Mouse (Mus musculus) lung, postnatal 0 days (tissue): ENCODE data around the gene Gpr132. TPM values are rescaled to one million over a fixed set of nuclear protein-coding genes. Genes with fewer than 3 reads are reported as not detected.
A peak's percentile ranks its signal among the peaks of the same experiment; 100 is the strongest.

Experiments
- ATAC-seq: fragments of 200-750 bp; cut with Nextera tagmentation; 2 replicates; pipeline ENCODE4 v1.8.0; 2017; ENCODE audit warnings: moderate library complexity
- DNase-seq: peaks from one replicate; pipeline ENCODE4 v3.0.0-alpha.2; 2016; ENCODE audit warnings: low spot score
- H3K27ac ChIP-seq: fragments of 300-500 bp; sonication (generic); 2 replicates; pipeline ENCODE4 v1.5.1; 2014; ENCODE audit warnings: antibody characterized with exemption, mild to moderate bottlenecking, low read length, mixed read lengths
- H3K27me3 ChIP-seq: fragments of 300-500 bp; sonication (generic); replicated peaks from 2 replicates; pipeline ENCODE4 v1.6.1; 2014; ENCODE audit warnings: low read length, mixed read lengths; ENCODE audit not compliant: insufficient read depth
- H3K36me3 ChIP-seq: fragments of 300-500 bp; sonication (generic); 2 replicates; pipeline ENCODE4 v1.6.1; 2014; ENCODE audit warnings: low read length, mixed read lengths; ENCODE audit not compliant: insufficient read depth
- H3K4me1 ChIP-seq: fragments of 300-500 bp; sonication (generic); 2 replicates; pipeline ENCODE4 v1.6.1; 2014; ENCODE audit warnings: antibody characterized with exemption, low read depth, low read length, mixed read lengths; ENCODE audit not compliant: insufficient read depth
- H3K4me2 ChIP-seq: fragments of 300-500 bp; sonication (generic); replicated peaks from 2 replicates; pipeline ENCODE4 v1.6.1; 2014; ENCODE audit warnings: low read depth, mild to moderate bottlenecking, low read length, moderate library complexity, mixed read lengths
- H3K4me3 ChIP-seq: fragments of 300-500 bp; sonication (generic); 2 replicates; pipeline ENCODE4 v1.5.1; 2014; ENCODE audit warnings: low read depth, low read length
- H3K9ac ChIP-seq: fragments of 300-500 bp; sonication (generic); replicated peaks from 2 replicates; pipeline ENCODE4 v1.6.1; 2014; ENCODE audit warnings: low read depth, mild to moderate bottlenecking
- H3K9me3 ChIP-seq: fragments of 300-500 bp; sonication (generic); 2 replicates; pipeline ENCODE4 v1.6.1; 2016; ENCODE audit warnings: low read length, mixed read lengths
- CTCF ChIP-seq: IDR thresholded peaks from 2 replicates; pipeline ENCODE4 v1.5.1; 2016; ENCODE audit warnings: antibody characterized with exemption, mild to moderate bottlenecking
- EP300 ChIP-seq: IDR thresholded peaks from 2 replicates; pipeline ENCODE4 v1.6.1; 2016; ENCODE audit warnings: antibody characterized with exemption, mild to moderate bottlenecking, control low read depth
- WGBS: fragments of 180-500 bp; shearing (Covaris S2); extraction: QIAGEN DNeasy Blood & Tissue Kit; methylation state at CpG from one replicate; pipeline ENCODE4 v1.1.7; 2014; 5-methylcytosine and 5-hydroxymethylcytosine counted together
- polyA plus RNA-seq: library from polyadenylated mRNA; unstranded; fragments of >200 nt; fragmentation: Nextera tagmentation; extraction: Ambion mirVana; gene quantifications from 2 replicates; pipeline ENCODE4 v1.2.1, GENCODE M21; 2015

Gpr132 gene
- polyA plus RNA-seq, 1 experiment from 2014 or later, result 0.25 TPM

- peak; percentile 93 for TF ChIP-seq CTCF
- TF ChIP-seq EP300, result no peak
- Histone ChIP-seq H3K4me2 (no peak overlapping the region), H3K4me3 (no peak overlapping the region), H3K4me1 (peaks cover 25% of the 10 kb centered on the region), H3K27ac (peak overlapping the region; percentile 51), H3K27me3 (peaks cover 18% of the 10 kb centered on the region), H3K36me3 (no peaks in the 10 kb centered on the region), H3K9ac (no peak overlapping the region), H3K9me3 (no peaks in the 10 kb centered on the region)
- peak; percentile 93 for DNase-seq
- 23% methylated on average over 16 of the region's 16 CpGs for WGBS
- peak; percentile 63 for ATAC-seq
Measured at GRCm38 (mm10) chr12:112875225-112876013, 7.4 kb upstream of the Gpr132 start.

GRCm38 (mm10) chr12:112874199-112874598, 6.2 kb upstream of the Gpr132 start:
- no peak overlapping the region for H3K27ac ChIP-seq
- H3K4me2 ChIP-seq, result peak overlapping the region; percentile 42
- peaks cover 18% of the 10 kb centered on the region for H3K27me3 ChIP-seq
- ATAC-seq (no peak), DNase-seq (peak; percentile 36)
- H3K4me1 ChIP-seq, result peaks cover 24% of the 10 kb centered on the region
- WGBS, result 20% methylated on average over 22 of the region's 22 CpGs
- TF ChIP-seq EP300 (no peak), CTCF (no peak)
- no peak overlapping the region for H3K4me3 ChIP-seq
- H3K9ac ChIP-seq, result no peak overlapping the region
- no peaks in the 10 kb centered on the region for H3K36me3 ChIP-seq
- no peaks in the 10 kb centered on the region for H3K9me3 ChIP-seq

GRCm38 (mm10) chr12:112873452-112874190, 5.6 kb upstream of the Gpr132 start:
- Histone ChIP-seq H3K4me2 (peak overlapping the region; percentile 42), H3K4me3 (no peak overlapping the region), H3K27me3 (peaks cover 18% of the 10 kb centered on the region), H3K9me3 (no peaks in the 10 kb centered on the region), H3K9ac (no peak overlapping the region), H3K36me3 (no peaks in the 10 kb centered on the region), H3K4me1 (peaks cover 24% of the 10 kb centered on the region), H3K27ac (no peak overlapping the region)
- TF ChIP-seq EP300, result no peak
- TF ChIP-seq CTCF, result peak; percentile 88
- 20% methylated on average over 18 of the region's 18 CpGs for WGBS
- DNase-seq (peak; percentile 84), ATAC-seq (peak; percentile 14; the same call in 1 of the 2 replicates)

- no peak overlapping the region for H3K4me3 ChIP-seq
- no peak for ATAC-seq
- H3K4me1 ChIP-seq, result peaks cover 18% of the 10 kb centered on the region
- WGBS, result 83% methylated on average over 10 of the region's 10 CpGs
- no peak overlapping the region for H3K27ac ChIP-seq
- H3K9ac ChIP-seq, result no peak overlapping the region
- H3K4me2 ChIP-seq, result no peak overlapping the region
- H3K27me3 ChIP-seq, result peaks cover 18% of the 10 kb centered on the region
- TF ChIP-seq CTCF (no peak), EP300 (no peak)
- H3K9me3 ChIP-seq, result no peaks in the 10 kb centered on the region
- DNase-seq, result no peak
- H3K36me3 ChIP-seq, result no peaks in the 10 kb centered on the region
Measured at GRCm38 (mm10) chr12:112872991-112873390, 5.0 kb upstream of the Gpr132 start.

- WGBS, result 88% methylated on average over 2 of the region's 2 CpGs
- H3K27me3 ChIP-seq, result peaks cover 14% of the 10 kb centered on the region
- no peak overlapping the region for H3K27ac ChIP-seq
- no peaks in the 10 kb centered on the region for H3K9me3 ChIP-seq
- H3K36me3 ChIP-seq, result no peaks in the 10 kb centered on the region
- DNase-seq (no peak), ATAC-seq (no peak)
- TF ChIP-seq EP300, result no peak
- no peak for TF ChIP-seq CTCF
- no peak overlapping the region for H3K9ac ChIP-seq
- H3K4me2 ChIP-seq, result no peak overlapping the region
- no peak overlapping the region for H3K4me3 ChIP-seq
- peaks cover 3% of the 10 kb centered on the region; the same call in 1 of the 2 replicates for H3K4me1 ChIP-seq
Measured at GRCm38 (mm10) chr12:112871272-112871671, 3.2 kb upstream of the Gpr132 start.

GRCm38 (mm10) chr12:112870775-112871174, 2.7 kb upstream of the Gpr132 start:
- DNase-seq (peak; percentile 52), ATAC-seq (no peak)
- TF ChIP-seq CTCF (no peak), EP300 (no peak)
- Histone ChIP-seq H3K4me1 (no peaks in the 10 kb centered on the region; the same call in 1 of the 2 replicates), H3K4me2 (no peak overlapping the region), H3K36me3 (no peaks in the 10 kb centered on the region), H3K4me3 (no peak overlapping the region), H3K9me3 (no peaks in the 10 kb centered on the region), H3K27me3 (peaks cover 14% of the 10 kb centered on the region), H3K27ac (no peak overlapping the region), H3K9ac (no peak overlapping the region)
- WGBS, result 49% methylated on average over 13 of the region's 13 CpGs
